Mouse (Mus musculus): ENCODE data around the gene Nup93.
A peak's percentile ranks its signal among the peaks of the same experiment; 100 is the strongest.

Nup93 gene

GRCm38 (mm10) chr8:94323041-94323440 is 108.7 kb downstream of the Nup93 start:
- no peak for DNase-seq

- no peak for DNase-seq
Observed at GRCm38 (mm10) chr8:94324071-94324470, 109.7 kb downstream of the Nup93 start.

GRCm38 (mm10) chr8:94326016-94326415 is 111.7 kb downstream of the Nup93 start:
- DNase-seq, result peak; percentile 71

- DNase-seq, result peak; percentile 73
Observed at GRCm38 (mm10) chr8:94328932-94329728, 114.8 kb downstream of the Nup93 start, which contains the start of gene Slc12a3. Gene Slc12a3 (plus strand): TSS chr8:94329201.

- no peak for DNase-seq
Observed at GRCm38 (mm10) chr8:94330733-94331132, 116.4 kb downstream of the Nup93 start.

GRCm38 (mm10) chr8:94333345-94333744 is 119.0 kb downstream of the Nup93 start:
- no peak for DNase-seq

GRCm38 (mm10) chr8:94337559-94337958 is 123.2 kb downstream of the Nup93 start:
- DNase-seq, result no peak

GRCm38 (mm10) chr8:94340796-94341195 is 126.4 kb downstream of the Nup93 start:
- no peak for DNase-seq

GRCm38 (mm10) chr8:94342691-94343090 is 128.3 kb downstream of the Nup93 start:
- DNase-seq, result no peak

- peak; percentile 78 for DNase-seq
Observed at GRCm38 (mm10) chr8:94343290-94343689, 128.9 kb downstream of the Nup93 start.

- DNase-seq, result no peak
Observed at GRCm38 (mm10) chr8:94343778-94344320, 129.5 kb downstream of the Nup93 start.

GRCm38 (mm10) chr8:94345657-94346056 is 131.3 kb downstream of the Nup93 start:
- no peak for DNase-seq

GRCm38 (mm10) chr8:94346264-94346663 is 131.9 kb downstream of the Nup93 start:
- DNase-seq, result no peak

GRCm38 (mm10) chr8:94348425-94348824 is 134.1 kb downstream of the Nup93 start:
- no peak for DNase-seq

GRCm38 (mm10) chr8:94354069-94354531 is 139.7 kb downstream of the Nup93 start:
- DNase-seq, result peak; percentile 93

- peak; percentile 65 for DNase-seq
Observed at GRCm38 (mm10) chr8:94354571-94354970, 140.2 kb downstream of the Nup93 start.

GRCm38 (mm10) chr8:94357220-94357619 is 142.9 kb downstream of the Nup93 start:
- no peak for DNase-seq

- peak; percentile 91 for DNase-seq
Observed at GRCm38 (mm10) chr8:94358541-94358940, 144.2 kb downstream of the Nup93 start.

GRCm38 (mm10) chr8:94361774-94362431 is 147.5 kb downstream of the Nup93 start:
- peak; percentile 57 for DNase-seq

- DNase-seq, result peak; percentile 81
Observed at GRCm38 (mm10) chr8:94362607-94363239, 148.4 kb downstream of the Nup93 start.

- peak; percentile 93 for DNase-seq
Observed at GRCm38 (mm10) chr8:94363288-94363688, 148.9 kb downstream of the Nup93 start.

GRCm38 (mm10) chr8:94363906-94364305 is 149.5 kb downstream of the Nup93 start:
- DNase-seq, result peak; percentile 95

GRCm38 (mm10) chr8:94364686-94365312 is 150.4 kb downstream of the Nup93 start:
- peak; percentile 63 for DNase-seq
